Mouse (Mus musculus): ENCODE measurements at regions not wholly inside any gene's neighbourhood (a gene's known extent, or its start where the extent isn't known, plus 50 kb on each side); places are given as distances from the start of the nearest gene placed in this dataset.

- TF ChIP-seq CTCF (IDR thresholded peaks at IDR 0.05; ENCODE audit: borderline replicate concordance, insufficient read depth, low read depth, low read length) (no peak), POLR2A (IDR thresholded peaks at IDR 0.05; ENCODE audit: borderline replicate concordance, insufficient read depth, low read length) (no peak)
Measured at GRCm38 (mm10) chr3:151332317-151332687, 105.4 kb upstream of the Adgrl4 start.

All from cerebellum, adult 2 months (tissue).